In the genomic region with DNA sequence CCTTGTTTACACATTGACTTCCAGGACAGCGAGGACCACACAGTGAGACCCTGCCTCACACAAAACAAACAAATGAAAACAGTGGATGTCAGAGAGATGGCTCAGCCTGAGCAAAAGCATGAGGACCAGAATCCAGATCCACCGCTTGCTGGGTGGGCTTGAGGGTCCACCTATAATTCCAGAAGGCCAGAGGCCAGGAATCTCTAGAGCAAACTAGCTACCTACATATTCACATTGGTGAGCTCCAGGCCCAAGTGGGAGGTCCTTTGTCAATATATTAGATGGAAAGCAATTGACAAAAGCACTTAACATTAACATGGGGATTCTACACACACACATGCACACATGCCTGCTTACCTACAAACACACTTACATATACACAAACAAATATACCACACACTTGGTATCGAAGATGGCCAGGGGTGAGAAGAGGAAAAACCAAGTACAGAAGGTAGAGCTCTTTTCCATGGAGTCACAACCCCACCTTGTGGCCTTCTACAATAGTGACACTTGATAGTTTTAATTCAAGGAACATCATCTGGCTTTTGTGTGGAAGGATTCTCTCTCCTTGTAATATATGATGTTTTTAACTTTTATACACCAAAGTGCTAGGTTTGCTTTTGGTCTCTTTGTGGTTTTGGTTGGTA, we compare ENCODE assay signal across 10 mouse cellular contexts. TPM values are rescaled to one million over a fixed set of nuclear protein-coding genes. Genes with fewer than 3 reads are reported as not detected.
DNase-seq lines count a peak whose midpoint lies in the region; ATAC-seq and TF ChIP-seq lines count a peak whose summit lies in the region.
"Had no signal": no experiment of that assay in that cellular context is flagged by ENCODE, and none has a peak within 500 bp of the region (broad histone marks: within the 10 kb centered on the region; RNA-seq: fewer than 3 reads in every experiment).

No protein-coding gene starts in this region.

- peak; percentile 93 for TF ChIP-seq CTCF in kidney, postnatal 0 days (IDR thresholded peaks at IDR 0.05; ENCODE audit: low read depth)
- TF ChIP-seq CTCF in C2C12 (IDR thresholded peaks at IDR 0.05; ENCODE audit: control insufficient read depth, insufficient read depth, insufficient read length) = peak; percentile 25
- peak; percentile 90 for TF ChIP-seq CTCF in intestine, postnatal 0 days (IDR thresholded peaks at IDR 0.05; ENCODE audit: low read depth)

- ATAC-seq in kidney, postnatal 0 days (replicated peaks; ENCODE audit: low FRiP score, low read depth) = no peak
- ATAC-seq in intestine, postnatal 0 days = no peak
- ATAC-seq in midbrain, embryonic 16.5 days = no peak

- H3K36me3 ChIP-seq in kidney, postnatal 0 days (ENCODE audit: insufficient read depth, low read length) = no peaks in the 10 kb centered on the region
- H3K36me3 ChIP-seq in C2C12 (ENCODE audit: control insufficient read depth, insufficient read depth) = no peaks in the 10 kb centered on the region
- H3K36me3 ChIP-seq in intestine, postnatal 0 days (ENCODE audit: control insufficient read depth, insufficient read depth) = no peaks in the 10 kb centered on the region
- no peaks in the 10 kb centered on the region for H3K36me3 ChIP-seq in midbrain, embryonic 16.5 days (ENCODE audit: control insufficient read depth, insufficient read depth, low read length)
- H3K36me3 ChIP-seq: liver, embryonic 15.5 days; stomach, embryonic 15.5 days had no signal

- H3K4me3 ChIP-seq in kidney, postnatal 0 days (replicated peaks; ENCODE audit: low read depth, low read length) = no peak overlapping the region
- H3K4me3 ChIP-seq in C2C12 (ENCODE audit: insufficient read depth, poor library complexity, severe bottlenecking) = no peak overlapping the region
- H3K4me3 ChIP-seq in intestine, postnatal 0 days (ENCODE audit: low read depth, low read length) = no peak overlapping the region
- no peak overlapping the region for H3K4me3 ChIP-seq in midbrain, embryonic 16.5 days (ENCODE audit: low read depth, low read length)
- H3K4me3 ChIP-seq: liver, embryonic 15.5 days; stomach, embryonic 15.5 days had no signal

- WGBS in kidney, postnatal 0 days = 67% methylated on average over 3 of the region's 3 CpGs
- WGBS in intestine, postnatal 0 days = 46% methylated on average over 3 of the region's 3 CpGs
- WGBS in midbrain, embryonic 16.5 days = 54% methylated on average over 3 of the region's 3 CpGs

- H3K9me3 ChIP-seq in kidney, postnatal 0 days (replicated peaks; ENCODE audit: low read length) = no peaks in the 10 kb centered on the region
- no peaks in the 10 kb centered on the region for H3K9me3 ChIP-seq in intestine, postnatal 0 days (ENCODE audit: control insufficient read depth)
- no peaks in the 10 kb centered on the region for H3K9me3 ChIP-seq in midbrain, embryonic 16.5 days (replicated peaks; ENCODE audit: control insufficient read depth, low read length, poor library complexity, severe bottlenecking)
- H3K9me3 ChIP-seq: liver, embryonic 15.5 days; stomach, embryonic 15.5 days had no signal

- H3K79me3 ChIP-seq in C2C12 (ENCODE audit: low read depth) = no peaks in the 10 kb centered on the region

- DNase-seq in kidney, postnatal 0 days (ENCODE audit: low spot score) = peak; percentile 78
- no peak for DNase-seq in kidney, adult 18-20 months
- DNase-seq in ES-CJ7 (ENCODE audit: low read depth, low spot score) = peak; percentile 48
- peak; percentile 38 for DNase-seq in cerebellum, adult 9-11 months
- peak; percentile 34 for DNase-seq in retina, adult 2 months (ENCODE audit: low read depth, low spot score)

- H3K9ac ChIP-seq in kidney, postnatal 0 days (ENCODE audit: low read depth, low read length) = no peak overlapping the region
- no peak overlapping the region for H3K9ac ChIP-seq in intestine, postnatal 0 days (ENCODE audit: low read depth, low read length)
- H3K9ac ChIP-seq in midbrain, embryonic 16.5 days (ENCODE audit: low read depth, low read length) = no peak overlapping the region
- H3K9ac ChIP-seq: liver, embryonic 15.5 days; stomach, embryonic 15.5 days had no signal

- no peak overlapping the region for H3K4me2 ChIP-seq in kidney, postnatal 0 days (ENCODE audit: low read length)
- H3K4me2 ChIP-seq in intestine, postnatal 0 days (replicated peaks; ENCODE audit: low read depth) = no peak overlapping the region
- no peak overlapping the region for H3K4me2 ChIP-seq in midbrain, embryonic 16.5 days (ENCODE audit: low read length)
- H3K4me2 ChIP-seq: liver, embryonic 15.5 days; stomach, embryonic 15.5 days had no signal

- no peaks in the 10 kb centered on the region for H3K27me3 ChIP-seq in kidney, postnatal 0 days (ENCODE audit: insufficient read depth, low read length)
- no peaks in the 10 kb centered on the region for H3K27me3 ChIP-seq in C2C12 (ENCODE audit: control insufficient read depth, insufficient read depth, insufficient read length)
- H3K27me3 ChIP-seq in intestine, postnatal 0 days (replicated peaks; ENCODE audit: control insufficient read depth, insufficient read depth, low read length) = no peaks in the 10 kb centered on the region
- no peaks in the 10 kb centered on the region for H3K27me3 ChIP-seq in midbrain, embryonic 16.5 days (ENCODE audit: control insufficient read depth, insufficient read depth, low read depth, low read length)
- H3K27me3 ChIP-seq: stomach, embryonic 15.5 days had no signal

- H3K27ac ChIP-seq in kidney, postnatal 0 days = no peak overlapping the region
- H3K27ac ChIP-seq in intestine, postnatal 0 days (ENCODE audit: low read depth, low read length) = no peak overlapping the region
- no peak overlapping the region for H3K27ac ChIP-seq in midbrain, embryonic 16.5 days (ENCODE audit: low read length)
- H3K27ac ChIP-seq: liver, embryonic 15.5 days; stomach, embryonic 15.5 days had no signal

- H3K4me1 ChIP-seq in kidney, postnatal 0 days (replicated peaks; ENCODE audit: insufficient read depth, low read length) = no peaks in the 10 kb centered on the region
- H3K4me1 ChIP-seq in intestine, postnatal 0 days (replicated peaks; ENCODE audit: control insufficient read depth, insufficient read depth, low read length) = no peaks in the 10 kb centered on the region
- no peaks in the 10 kb centered on the region for H3K4me1 ChIP-seq in midbrain, embryonic 16.5 days (ENCODE audit: control insufficient read depth, insufficient read depth, low read length)
- H3K4me1 ChIP-seq: liver, embryonic 15.5 days; stomach, embryonic 15.5 days had no signal

- no peak overlapping the region for H3ac ChIP-seq in C2C12 (ENCODE audit: control insufficient read depth, insufficient read length, low read depth)

- H3K79me2 ChIP-seq in C2C12 (ENCODE audit: control insufficient read depth, insufficient read depth) = no peaks in the 10 kb centered on the region

TF ChIP-seq in C2C12, 6 proteins besides CTCF, POLR2A, EP300 and RAD21:
- TF ChIP-seq FOSL1 (IDR thresholded peaks at IDR 0.05; ENCODE audit: insufficient read depth, low read length, poor library complexity, severe bottlenecking) (no peak), CEBPB (IDR thresholded peaks at IDR 0.05; ENCODE audit: low read depth) (no peak), MYOD1 (IDR thresholded peaks at IDR 0.05; ENCODE audit: control insufficient read depth, insufficient read length, low read depth) (no peak), USF1 (IDR thresholded peaks at IDR 0.05; ENCODE audit: low read depth) (no peak), MAX (IDR thresholded peaks at IDR 0.05) (no peak), MYOG (IDR thresholded peaks at IDR 0.05; ENCODE audit: control insufficient read depth, extremely low read depth, insufficient read length) (no peak)
TF ChIP-seq in C2C12: peak in this region for 0.

RNA-seq across cellular contexts. Expression of a gene that starts 7.8 kb away (rescaled TPM):
- polyA plus RNA-seq in kidney, postnatal 0 days (2015; fragmentation: Nextera tagmentation; extraction: Ambion mirVana) = 23.3 and 25.6 TPM in 2 replicates
- polyA plus RNA-seq in C2C12 (2012; fragmentation: generic; extraction: Trizol) = 2.7 TPM
- 18.2 and 20.9 TPM in 2 replicates for polyA plus RNA-seq in intestine, postnatal 0 days (2015; fragmentation: Nextera tagmentation; extraction: Ambion mirVana)
- 19.6 and 21.6 TPM in 2 replicates for polyA plus RNA-seq in midbrain, embryonic 16.5 days (2015; fragmentation: Nextera tagmentation; extraction: Ambion mirVana)

RNA-seq across cellular contexts. Expression of a gene that starts 33.3 kb away (rescaled TPM):
- polyA plus RNA-seq in kidney, postnatal 0 days (2015; fragmentation: Nextera tagmentation; extraction: Ambion mirVana) = 51.1 and 66.6 TPM in 2 replicates
- polyA plus RNA-seq in C2C12 (2012; fragmentation: generic; extraction: Trizol) = 0.15 TPM
- polyA plus RNA-seq in intestine, postnatal 0 days (2015; fragmentation: Nextera tagmentation; extraction: Ambion mirVana) = 1.0 TPM in 2 replicates
- 27.4 and 28.4 TPM in 2 replicates for polyA plus RNA-seq in midbrain, embryonic 16.5 days (2015; fragmentation: Nextera tagmentation; extraction: Ambion mirVana)

Comparison
In these comparisons a context has a peak if more than half of its experiments do, and no peak if none do; other contexts are left out.
1. CTCF ChIP-seq: peak in every context shown above with its lines; median percentile 93 in kidney, postnatal 0 days; 90 in intestine, postnatal 0 days; 25 in C2C12.
2. RNA of a gene that starts 33.3 kb away (polyA plus RNA-seq): 51.1 to 66.6 TPM in kidney, postnatal 0 days and 27.4 to 28.4 TPM in midbrain, embryonic 16.5 days; 1.0 TPM in intestine, postnatal 0 days and 0.15 TPM in C2C12 (single experiment); every median in the first group is over 10 times any median in the second.